Mouse (Mus musculus) hindbrain, embryonic 10.5 days (tissue): ENCODE measurements at regions not wholly inside any gene's neighbourhood (a gene's known extent, or its start where the extent isn't known, plus 50 kb on each side); places are given as distances from the start of the nearest gene placed in this dataset.
A peak's percentile ranks its signal among the peaks of the same experiment; 100 is the strongest.
"Not testable (repeated sequence)": the region's sequence is repeated elsewhere in the genome, so short reads cannot be mapped to it uniquely, and the experiment has no call there.

ENCODE experiments used
- DNase-seq: peaks from one replicate; pipeline ENCODE4 v3.0.0-alpha.2; 2017; ENCODE audit warnings: low spot score
- H3K27ac ChIP-seq: fragments of 300-500 bp; sonication (generic); 2 replicates; pipeline ENCODE4 v1.5.1; 2016; ENCODE audit warnings: mild to moderate bottlenecking, moderate library complexity
- H3K27me3 ChIP-seq: fragments of 300-500 bp; sonication (generic); 2 replicates; pipeline ENCODE4 v1.6.1; 2016; ENCODE audit warnings: mild to moderate bottlenecking; ENCODE audit not compliant: poor library complexity, insufficient read depth, severe bottlenecking
- H3K36me3 ChIP-seq: fragments of 300-500 bp; sonication (generic); 2 replicates; pipeline ENCODE4 v1.6.1; 2016; ENCODE audit warnings: mild to moderate bottlenecking, moderate library complexity
- H3K4me1 ChIP-seq: fragments of 300-500 bp; sonication (generic); replicated peaks from 2 replicates; pipeline ENCODE4 v1.6.1; 2016; ENCODE audit warnings: mild to moderate bottlenecking
- H3K4me3 ChIP-seq: fragments of 300-500 bp; sonication (generic); 2 replicates; pipeline ENCODE4 v1.5.1; 2016; ENCODE audit warnings: mild to moderate bottlenecking, moderate library complexity
- H3K9me3 ChIP-seq: fragments of 300-500 bp; sonication (generic); 2 replicates; pipeline ENCODE4 v1.6.1; 2016; ENCODE audit warnings: mild to moderate bottlenecking, moderate library complexity
- WGBS: fragments of 180-500 bp; shearing (Covaris S2); methylation state at CpG from one replicate; pipeline ENCODE4 v1.1.7; 2016; 5-methylcytosine and 5-hydroxymethylcytosine counted together

DNA sequence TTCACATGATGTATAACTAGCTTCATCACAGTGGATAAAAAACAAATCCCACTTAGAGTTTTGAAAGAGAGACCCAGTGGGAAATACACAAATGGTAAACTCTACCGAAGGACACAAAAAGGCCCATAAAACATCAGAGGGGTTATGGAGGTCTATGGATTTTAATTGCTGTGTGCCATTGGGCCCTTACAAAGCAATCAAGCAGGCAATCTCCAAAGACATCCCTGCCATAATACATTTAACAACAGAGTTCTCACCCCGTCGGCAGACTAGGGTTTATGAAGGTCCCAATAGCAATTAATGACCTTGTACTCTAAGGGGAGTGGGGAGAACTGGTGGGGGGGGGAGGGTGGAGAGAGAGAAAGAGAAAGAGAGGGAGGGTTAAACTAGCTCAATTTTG, 448.0 kb downstream of the Anxa1 start:
- Histone ChIP-seq H3K27ac (no peak overlapping the region), H3K9me3 (no peaks in the 10 kb centered on the region), H3K4me3 (no peak overlapping the region), H3K4me1 (no peaks in the 10 kb centered on the region), H3K27me3 (no peaks in the 10 kb centered on the region), H3K36me3 (no peaks in the 10 kb centered on the region)
- WGBS = 86% methylated on average over 3 of the region's 3 CpGs
- DNase-seq = no peak

- Histone ChIP-seq H3K27ac (no peak overlapping the region), H3K27me3 (no peaks in the 10 kb centered on the region), H3K4me1 (no peaks in the 10 kb centered on the region), H3K9me3 (no peaks in the 10 kb centered on the region), H3K36me3 (no peaks in the 10 kb centered on the region), H3K4me3 (no peak overlapping the region)
- DNase-seq = no peak
- 84% methylated on average over 2 of the region's 2 CpGs for WGBS
Observed at GRCm38 (mm10) chr19:19921109-19921508, 469.6 kb downstream of the Anxa1 start.

DNA sequence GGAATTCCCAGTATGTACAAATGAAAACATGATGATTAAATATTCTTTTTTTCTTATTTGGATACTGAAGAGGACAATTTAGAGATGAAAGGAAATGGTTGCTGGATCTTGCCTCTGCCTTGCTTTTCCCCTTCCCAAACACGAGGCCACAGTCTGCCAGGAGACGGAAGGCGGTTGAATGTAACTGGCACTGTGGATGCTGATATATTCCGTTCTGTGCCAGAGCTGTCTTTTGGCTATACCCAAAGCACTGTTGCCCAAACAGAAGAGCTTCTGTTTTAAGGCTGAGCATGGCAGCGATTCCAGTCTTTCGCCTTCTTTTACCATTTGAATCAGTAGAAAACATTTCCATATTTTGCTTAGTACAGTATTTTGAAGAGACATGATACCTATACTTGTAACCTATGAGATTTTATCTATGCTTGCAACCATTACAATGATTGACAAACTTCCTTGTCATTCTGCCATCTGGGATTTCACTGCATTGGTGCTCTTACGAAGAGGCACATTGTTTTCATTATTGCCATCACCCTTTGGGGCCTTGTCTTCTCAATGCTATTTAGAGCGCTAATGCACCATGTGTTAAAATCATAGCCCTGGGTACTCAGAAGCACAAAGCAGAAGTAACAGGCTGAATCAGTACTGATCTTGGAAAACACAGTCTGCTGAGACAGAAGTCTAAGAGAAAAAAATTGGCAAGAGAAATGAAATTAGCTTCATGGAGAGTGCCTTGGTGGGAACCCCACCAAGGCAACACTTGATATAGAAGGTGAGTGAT, 504.6 kb downstream of the Anxa1 start:
- H3K4me1 ChIP-seq = no peaks in the 10 kb centered on the region
- no peaks in the 10 kb centered on the region for H3K36me3 ChIP-seq
- H3K9me3 ChIP-seq = no peaks in the 10 kb centered on the region
- WGBS = 86% methylated on average over 8 of the region's 8 CpGs
- H3K27me3 ChIP-seq = no peaks in the 10 kb centered on the region
- DNase-seq = no peak
- H3K4me3 ChIP-seq = no peak overlapping the region
- H3K27ac ChIP-seq = no peak overlapping the region

DNA sequence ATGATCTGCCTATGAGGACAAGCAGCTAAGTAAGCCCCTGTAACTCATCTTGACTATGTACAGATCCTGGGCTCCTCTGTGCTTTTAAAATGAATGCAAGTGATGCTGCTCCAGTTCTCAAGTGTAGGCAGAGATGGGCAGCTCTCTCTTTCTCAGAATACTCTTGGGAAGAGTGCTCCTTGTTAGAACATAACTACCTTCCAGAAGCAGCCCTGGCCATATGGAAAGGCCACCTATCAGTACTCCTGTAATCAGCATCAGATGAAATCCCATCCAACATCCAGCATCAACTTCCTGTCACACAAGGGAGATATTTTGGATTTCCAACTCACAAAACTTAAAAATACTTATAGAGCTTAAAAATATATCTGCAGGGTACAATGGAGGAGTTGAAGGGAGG, 509.8 kb downstream of the Anxa1 start:
- Histone ChIP-seq H3K9me3 (no peaks in the 10 kb centered on the region), H3K4me3 (no peak overlapping the region), H3K27me3 (no peaks in the 10 kb centered on the region), H3K36me3 (no peaks in the 10 kb centered on the region), H3K4me1 (no peaks in the 10 kb centered on the region), H3K27ac (no peak overlapping the region)
- no peak for DNase-seq

GRCm38 (mm10) chr19:19848152-19848551, 542.6 kb downstream of the Anxa1 start:
- Histone ChIP-seq H3K27ac (no peak overlapping the region), H3K36me3 (no peaks in the 10 kb centered on the region), H3K4me3 (no peak overlapping the region), H3K9me3 (no peaks in the 10 kb centered on the region), H3K27me3 (no peaks in the 10 kb centered on the region), H3K4me1 (no peaks in the 10 kb centered on the region)
- WGBS = 81% methylated on average over 4 of the region's 4 CpGs
- no peak for DNase-seq

GRCm38 (mm10) chr19:19807992-19808391, 582.8 kb downstream of the Anxa1 start:
- Histone ChIP-seq H3K9me3 (no peaks in the 10 kb centered on the region), H3K36me3 (no peaks in the 10 kb centered on the region), H3K27ac (no peak overlapping the region), H3K4me3 (no peak overlapping the region), H3K27me3 (no peaks in the 10 kb centered on the region), H3K4me1 (no peaks in the 10 kb centered on the region)
- DNase-seq = no peak
- 83% methylated on average over 1 of the region's 1 CpGs for WGBS

- WGBS = 82% methylated on average over 2 of the region's 2 CpGs
Observed at GRCm38 (mm10) chr19:19793835-19794234, 596.9 kb downstream of the Anxa1 start.

DNA sequence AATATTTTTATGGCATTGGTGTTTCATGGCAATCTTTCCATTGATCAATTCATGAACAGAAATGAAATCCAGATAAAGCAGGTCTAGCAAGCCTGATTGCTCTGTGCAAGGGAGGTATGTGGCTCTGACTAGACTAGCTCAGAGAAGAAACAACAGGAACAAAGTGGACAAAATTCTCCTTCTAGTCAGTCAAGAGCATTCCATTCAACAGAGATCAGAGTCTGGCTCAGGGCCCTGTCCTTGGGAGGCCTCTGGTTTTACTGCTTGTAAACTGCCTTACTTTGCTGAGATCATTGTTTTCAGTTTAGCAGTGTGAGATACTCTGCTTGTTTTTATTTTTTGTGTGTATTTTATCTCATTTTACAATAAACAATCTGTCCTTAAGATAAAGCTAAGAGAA, 607.2 kb downstream of the Anxa1 start:
- Histone ChIP-seq H3K27me3 (no peaks in the 10 kb centered on the region), H3K36me3 (no peaks in the 10 kb centered on the region), H3K4me3 (no peak overlapping the region), H3K4me1 (no peaks in the 10 kb centered on the region), H3K27ac (no peak overlapping the region), H3K9me3 (no peaks in the 10 kb centered on the region)
- no peak for DNase-seq

More at GRCm38 (mm10) chr19:19793835-19794234, 596.9 kb downstream of the Anxa1 start:
- no peaks in the 10 kb centered on the region for H3K9me3 ChIP-seq
- no peak overlapping the region for H3K4me3 ChIP-seq
- no peak overlapping the region for H3K27ac ChIP-seq
- no peaks in the 10 kb centered on the region for H3K27me3 ChIP-seq
- no peaks in the 10 kb centered on the region for H3K4me1 ChIP-seq
- no peak for DNase-seq
- H3K36me3 ChIP-seq = no peaks in the 10 kb centered on the region

- no peaks in the 10 kb centered on the region for H3K9me3 ChIP-seq
- DNase-seq = no peak
- H3K4me3 ChIP-seq = no peak overlapping the region
- 74% methylated on average over 4 of the region's 4 CpGs for WGBS
- H3K27me3 ChIP-seq = no peaks in the 10 kb centered on the region
- no peaks in the 10 kb centered on the region for H3K36me3 ChIP-seq
- H3K4me1 ChIP-seq = no peaks in the 10 kb centered on the region
- H3K27ac ChIP-seq = no peak overlapping the region
Observed at GRCm38 (mm10) chr19:19777891-19778290, 612.9 kb downstream of the Anxa1 start.

- Histone ChIP-seq H3K4me1 (no peaks in the 10 kb centered on the region), H3K9me3 (no peaks in the 10 kb centered on the region), H3K27ac (no peak overlapping the region), H3K4me3 (no peak overlapping the region), H3K36me3 (no peaks in the 10 kb centered on the region), H3K27me3 (no peaks in the 10 kb centered on the region)
- 56% methylated on average over 1 of the region's 1 CpGs for WGBS
- no peak for DNase-seq
Observed at GRCm38 (mm10) chr19:19770990-19771389, 619.8 kb downstream of the Anxa1 start.

DNA sequence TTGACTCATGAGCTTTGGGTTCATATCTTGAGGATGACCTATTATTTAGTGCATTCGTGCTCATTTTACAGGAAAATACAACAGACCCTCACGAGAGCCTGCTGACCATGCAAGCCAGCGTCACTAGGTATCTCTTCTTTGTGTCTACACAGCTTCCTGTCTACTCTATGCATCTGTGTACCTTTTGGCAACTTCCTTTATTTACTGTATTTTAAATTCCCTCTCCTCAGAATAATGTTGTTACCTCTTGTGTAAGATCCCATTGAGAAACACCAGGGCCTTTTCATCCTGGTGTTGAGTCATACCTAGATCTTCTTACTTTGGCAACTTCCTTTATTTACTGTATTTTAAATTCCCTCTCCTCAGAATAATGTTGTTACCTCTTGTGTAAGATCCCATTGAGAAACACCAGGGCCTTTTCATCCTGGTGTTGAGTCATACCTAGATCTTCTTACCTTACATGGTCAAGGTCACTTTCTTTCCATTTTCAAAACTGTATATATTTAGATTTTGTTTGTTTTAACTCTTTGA, 639.1 kb upstream of the Rorb start:
- WGBS = 89% methylated on average over 3 of the region's 3 CpGs
- not testable (repeated sequence) for H3K36me3 ChIP-seq, H3K27ac ChIP-seq, H3K9me3 ChIP-seq, H3K4me3 ChIP-seq, H3K27me3 ChIP-seq, H3K4me1 ChIP-seq, DNase-seq

DNA sequence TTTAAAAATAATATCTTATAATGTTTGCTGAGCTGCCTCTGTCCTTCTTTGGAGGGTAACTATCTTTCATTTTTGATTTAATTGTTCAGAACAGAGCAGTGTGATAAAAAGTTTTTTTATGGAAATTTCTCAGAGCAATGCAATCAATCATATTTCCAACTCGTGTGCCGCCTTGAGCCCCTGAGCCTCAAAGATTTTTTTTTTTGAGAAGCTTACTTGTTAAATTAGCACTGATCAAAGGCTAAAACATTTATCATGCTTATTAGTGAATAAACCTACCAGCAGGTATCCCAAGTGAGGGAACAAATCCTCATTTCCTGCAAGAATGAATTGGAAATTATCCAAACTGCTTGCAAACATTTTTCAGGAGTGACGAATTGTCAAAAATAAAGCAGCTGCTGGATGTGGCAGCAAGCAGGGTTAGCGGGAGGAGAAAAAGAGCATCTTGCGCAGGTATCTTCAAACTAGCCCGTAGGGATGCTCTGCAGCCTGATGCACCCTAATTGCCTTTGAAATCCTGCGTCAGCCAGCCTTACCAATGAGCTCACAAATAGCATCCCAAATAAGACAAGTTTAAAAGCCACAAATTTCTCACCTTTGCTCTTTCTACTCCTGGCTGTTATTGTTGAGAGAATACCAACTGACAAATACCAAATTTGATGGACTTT, 637.0 kb upstream of the Rorb start:
- 79% methylated on average over 7 of the region's 7 CpGs for WGBS
- Histone ChIP-seq H3K4me1 (no peaks in the 10 kb centered on the region), H3K27ac (no peak overlapping the region), H3K36me3 (no peaks in the 10 kb centered on the region), H3K4me3 (no peak overlapping the region), H3K9me3 (no peaks in the 10 kb centered on the region), H3K27me3 (no peaks in the 10 kb centered on the region)
- DNase-seq = peak; percentile 2

GRCm38 (mm10) chr19:19719939-19720338, 608.9 kb upstream of the Rorb start:
- WGBS = 71% methylated on average over 4 of the region's 4 CpGs
- H3K36me3 ChIP-seq = no peaks in the 10 kb centered on the region

More at GRCm38 (mm10) chr19:19719939-19720338, 608.9 kb upstream of the Rorb start:
- no peak for DNase-seq
- Histone ChIP-seq H3K4me3 (no peak overlapping the region), H3K27ac (no peak overlapping the region), H3K4me1 (no peaks in the 10 kb centered on the region), H3K9me3 (no peaks in the 10 kb centered on the region), H3K27me3 (no peaks in the 10 kb centered on the region)
